Mouse (Mus musculus): ENCODE data around the gene Cacng1. TPM values are rescaled to one million over a fixed set of nuclear protein-coding genes. Genes with fewer than 3 reads are reported as not detected.
A peak's percentile ranks its signal among the peaks of the same experiment; 100 is the strongest.

The Cacng1 gene
- polyA plus RNA-seq (2012; rRNA removed) = 0.33 TPM in 1 of 2 replicates, not detected in the other

GRCm38 (mm10) chr11:107716332-107716938 is at the start of gene Cacng1:
TSS of gene Cacng1 (minus strand) at chr11:107716522.
- no peak within 1 kb of the TSS for H3K27ac ChIP-seq (ENCODE audit: insufficient read depth, low read length)
- H3K4me3 ChIP-seq (ENCODE audit: insufficient read depth, low read length) = no peak within 1 kb of the TSS
- TF ChIP-seq CTCF (IDR thresholded peaks at IDR 0.05; ENCODE audit: extremely low read depth, insufficient read depth, low read length) = no peak
- TF ChIP-seq POLR2A (IDR thresholded peaks at IDR 0.05; ENCODE audit: extremely low read depth, insufficient read depth, low read length) = no peak
- no peaks in the 10 kb centered on the region for H3K4me1 ChIP-seq (ENCODE audit: control insufficient read depth, insufficient read depth, low read length)

DNA sequence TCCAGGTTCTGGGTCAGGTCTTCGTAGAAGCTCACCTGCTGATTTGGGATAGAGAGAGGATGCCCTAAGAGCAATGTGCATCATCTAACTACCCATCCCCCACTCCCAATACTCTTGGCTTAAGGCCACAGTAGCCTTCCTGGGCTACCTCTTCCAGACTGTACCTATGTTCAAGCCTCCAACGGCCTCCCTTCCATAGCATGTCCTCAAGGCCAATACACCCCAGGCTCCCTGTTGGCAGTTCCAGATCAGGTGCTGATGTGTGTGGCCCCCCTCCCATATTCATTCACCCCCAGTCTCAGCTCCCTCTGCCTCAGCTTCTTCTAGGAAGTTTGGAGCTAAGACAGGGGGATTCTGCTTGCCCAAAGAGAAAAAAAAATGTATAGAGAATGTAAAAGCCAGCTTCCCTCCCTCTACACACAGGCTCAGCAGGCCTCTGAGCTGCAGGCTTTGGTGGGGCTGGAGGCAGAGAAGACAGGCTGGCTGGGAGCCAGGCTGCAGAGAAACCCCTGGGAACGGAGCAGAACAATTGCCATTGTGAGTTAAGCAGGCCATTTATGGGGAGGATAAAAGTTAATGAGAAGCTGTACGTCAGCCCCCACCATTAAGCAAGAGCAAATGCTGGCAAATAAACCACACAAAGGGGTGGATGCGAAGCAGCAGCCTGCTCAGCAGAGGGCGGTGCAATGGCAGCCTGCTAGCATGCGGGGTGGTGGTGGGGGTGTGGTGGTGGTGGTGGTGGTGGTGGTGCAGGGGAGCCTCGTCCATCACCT is 46.6 kb upstream of the Cacng1 start:
- no peak overlapping the region for H3K27ac ChIP-seq (ENCODE audit: insufficient read depth, low read length)
- no peak overlapping the region for H3K4me3 ChIP-seq (ENCODE audit: insufficient read depth, low read length)
- H3K4me1 ChIP-seq (ENCODE audit: control insufficient read depth, insufficient read depth, low read length) = peaks cover 3% of the 10 kb centered on the region; the same call in 1 of the 2 replicates
- 0 out of 2 replicates have a peak, but pooled peaks have one; percentile 11 for TF ChIP-seq CTCF (IDR thresholded peaks at IDR 0.05; ENCODE audit: extremely low read depth, insufficient read depth, low read length)
- no peak for TF ChIP-seq POLR2A (IDR thresholded peaks at IDR 0.05; ENCODE audit: extremely low read depth, insufficient read depth, low read length)

DNA sequence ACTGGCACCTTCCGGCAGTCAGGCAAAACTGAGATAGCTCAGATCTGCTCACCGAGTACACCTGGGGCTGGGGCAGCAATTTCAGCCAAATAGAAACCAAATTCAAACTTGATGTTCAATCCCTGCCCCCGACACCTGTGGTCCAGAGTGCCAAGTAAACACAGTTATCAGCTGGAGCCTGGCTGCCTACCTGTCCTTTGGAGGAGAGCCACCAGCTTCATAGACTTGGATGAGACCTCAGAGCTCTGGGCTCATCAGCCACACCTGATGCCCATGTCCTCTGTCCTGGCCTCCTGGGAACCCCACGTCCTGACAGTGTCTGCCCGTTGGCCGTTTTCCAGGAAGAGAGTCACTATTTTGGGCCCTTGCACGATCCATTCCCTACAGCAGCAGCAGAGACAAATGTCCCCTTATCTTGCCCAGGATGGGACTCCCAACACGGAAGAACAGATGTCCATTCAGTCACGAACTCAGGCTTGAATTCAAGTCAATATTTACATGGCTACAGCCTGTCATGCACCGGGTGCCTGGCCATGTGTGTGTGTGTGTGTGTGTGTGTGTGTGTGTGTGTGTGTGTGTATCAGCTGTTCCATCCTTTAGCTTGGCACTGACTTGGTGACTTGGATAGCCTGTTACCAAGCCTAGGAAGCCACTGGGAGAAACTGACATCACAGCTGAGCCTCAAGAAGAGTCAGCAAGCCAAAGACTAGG is 45.6 kb upstream of the Cacng1 start:
- peaks cover 3% of the 10 kb centered on the region; the same call in 1 of the 2 replicates for H3K4me1 ChIP-seq (ENCODE audit: control insufficient read depth, insufficient read depth, low read length)
- no peak overlapping the region for H3K27ac ChIP-seq (ENCODE audit: insufficient read depth, low read length)
- H3K4me3 ChIP-seq (ENCODE audit: insufficient read depth, low read length) = no peak overlapping the region
- TF ChIP-seq CTCF (IDR thresholded peaks at IDR 0.05; ENCODE audit: extremely low read depth, insufficient read depth, low read length) (no peak), POLR2A (IDR thresholded peaks at IDR 0.05; ENCODE audit: extremely low read depth, insufficient read depth, low read length) (no peak)

- no peak overlapping the region for H3K4me3 ChIP-seq (ENCODE audit: insufficient read depth, low read length)
- no peak overlapping the region for H3K27ac ChIP-seq (ENCODE audit: insufficient read depth, low read length)
- no peak for TF ChIP-seq CTCF (IDR thresholded peaks at IDR 0.05; ENCODE audit: extremely low read depth, insufficient read depth, low read length)
- no peak for TF ChIP-seq POLR2A (IDR thresholded peaks at IDR 0.05; ENCODE audit: extremely low read depth, insufficient read depth, low read length)
- H3K4me1 ChIP-seq (ENCODE audit: control insufficient read depth, insufficient read depth, low read length) = peaks cover 3% of the 10 kb centered on the region; the same call in 1 of the 2 replicates
Observed at GRCm38 (mm10) chr11:107760001-107760400, 43.7 kb upstream of the Cacng1 start.

DNA sequence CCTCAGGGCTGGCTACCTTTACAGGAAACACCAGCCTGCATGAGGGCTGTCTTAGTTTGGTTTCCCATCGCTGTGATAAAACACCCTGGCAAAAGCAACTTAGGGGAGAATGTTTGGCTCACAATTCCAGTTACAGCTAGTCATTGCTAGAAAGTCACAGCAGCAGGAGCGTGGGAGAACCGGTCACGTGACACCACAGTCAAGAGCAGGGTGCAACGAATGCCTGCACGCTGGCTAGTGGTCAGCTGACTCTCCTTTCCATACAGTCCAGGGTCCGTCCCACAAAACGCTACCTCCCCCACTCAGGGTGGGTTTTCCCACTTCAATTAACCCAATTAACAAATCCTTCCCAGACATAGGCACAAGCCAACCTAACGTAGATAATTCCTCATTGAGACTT is 43.2 kb upstream of the Cacng1 start:
- Histone ChIP-seq H3K4me1 (ENCODE audit: control insufficient read depth, insufficient read depth, low read length) (peaks cover 3% of the 10 kb centered on the region; the same call in 1 of the 2 replicates), H3K27ac (ENCODE audit: insufficient read depth, low read length) (no peak overlapping the region)
- TF ChIP-seq CTCF (IDR thresholded peaks at IDR 0.05; ENCODE audit: extremely low read depth, insufficient read depth, low read length) (no peak), POLR2A (IDR thresholded peaks at IDR 0.05; ENCODE audit: extremely low read depth, insufficient read depth, low read length) (no peak)

GRCm38 (mm10) chr11:107749114-107749513 is 32.8 kb upstream of the Cacng1 start:
- no peak overlapping the region for H3K4me3 ChIP-seq (ENCODE audit: insufficient read depth, low read length)
- no peaks in the 10 kb centered on the region for H3K4me1 ChIP-seq (ENCODE audit: control insufficient read depth, insufficient read depth, low read length)
- no peak for TF ChIP-seq POLR2A (IDR thresholded peaks at IDR 0.05; ENCODE audit: extremely low read depth, insufficient read depth, low read length)
- no peak for TF ChIP-seq CTCF (IDR thresholded peaks at IDR 0.05; ENCODE audit: extremely low read depth, insufficient read depth, low read length)

More for the DNA sequence above, 43.2 kb upstream of the Cacng1 start:
- H3K4me3 ChIP-seq (ENCODE audit: insufficient read depth, low read length) = no peak overlapping the region

GRCm38 (mm10) chr11:107748243-107749035 is 32.1 kb upstream of the Cacng1 start:
- no peak overlapping the region for H3K27ac ChIP-seq (ENCODE audit: insufficient read depth, low read length)
- H3K4me1 ChIP-seq (ENCODE audit: control insufficient read depth, insufficient read depth, low read length) = no peaks in the 10 kb centered on the region
- H3K4me3 ChIP-seq (ENCODE audit: insufficient read depth, low read length) = no peak overlapping the region
- no peak for TF ChIP-seq CTCF (IDR thresholded peaks at IDR 0.05; ENCODE audit: extremely low read depth, insufficient read depth, low read length)

More at GRCm38 (mm10) chr11:107749114-107749513, 32.8 kb upstream of the Cacng1 start:
- no peak overlapping the region for H3K27ac ChIP-seq (ENCODE audit: insufficient read depth, low read length)

DNA sequence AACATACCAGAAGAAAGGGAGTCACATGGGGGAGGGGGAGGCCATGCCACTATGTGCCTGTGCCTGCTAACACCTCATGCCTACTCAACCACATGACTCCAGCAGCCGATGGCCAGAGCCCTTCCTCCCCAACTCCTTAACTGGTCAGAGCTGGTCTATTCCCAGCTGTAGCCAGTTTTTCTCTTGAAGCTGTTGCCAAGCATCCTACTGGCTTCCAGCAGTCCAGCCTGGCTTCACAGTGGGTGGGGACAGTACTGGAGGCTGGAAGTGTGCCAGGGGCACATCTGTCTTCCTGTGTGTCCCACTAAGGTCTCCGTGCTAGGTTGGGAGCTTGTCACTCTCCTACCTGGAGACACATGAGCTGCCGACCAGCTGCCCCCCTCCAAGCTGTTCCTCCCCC is 26.8 kb upstream of the Cacng1 start:
- Histone ChIP-seq H3K4me3 (ENCODE audit: insufficient read depth, low read length) (no peak overlapping the region), H3K27ac (ENCODE audit: insufficient read depth, low read length) (no peak overlapping the region), H3K4me1 (ENCODE audit: control insufficient read depth, insufficient read depth, low read length) (peaks cover 2% of the 10 kb centered on the region; the same call in 1 of the 2 replicates)
- TF ChIP-seq CTCF (IDR thresholded peaks at IDR 0.05; ENCODE audit: extremely low read depth, insufficient read depth, low read length) = no peak
- no peak for TF ChIP-seq POLR2A (IDR thresholded peaks at IDR 0.05; ENCODE audit: extremely low read depth, insufficient read depth, low read length)
